Mouse (Mus musculus): ENCODE measurements around the gene Satb1.

Gene Satb1

DNA sequence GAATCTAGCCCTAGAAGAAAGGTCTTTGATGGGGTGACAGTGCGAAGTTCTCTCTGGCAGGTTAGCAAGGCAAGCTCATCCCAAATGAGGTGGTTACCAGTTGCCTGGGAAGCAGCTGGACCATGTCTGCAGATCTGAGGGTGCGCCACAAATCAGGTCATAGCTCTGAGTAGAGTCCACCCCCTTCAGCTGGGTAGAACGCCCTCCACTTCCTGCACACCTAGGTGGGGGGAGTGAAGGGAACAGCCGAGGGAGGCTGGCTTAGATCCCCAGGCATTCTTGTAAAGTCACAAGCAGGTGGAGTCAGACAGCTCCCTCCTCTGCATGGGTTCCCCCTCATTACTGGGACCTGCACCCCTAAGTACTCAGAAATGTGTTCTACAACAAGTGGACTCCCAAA is 6.6 kb downstream of the Satb1 start:
- peak; percentile 12 for DNase-seq (ENCODE audit: low read depth, low spot score)

DNA sequence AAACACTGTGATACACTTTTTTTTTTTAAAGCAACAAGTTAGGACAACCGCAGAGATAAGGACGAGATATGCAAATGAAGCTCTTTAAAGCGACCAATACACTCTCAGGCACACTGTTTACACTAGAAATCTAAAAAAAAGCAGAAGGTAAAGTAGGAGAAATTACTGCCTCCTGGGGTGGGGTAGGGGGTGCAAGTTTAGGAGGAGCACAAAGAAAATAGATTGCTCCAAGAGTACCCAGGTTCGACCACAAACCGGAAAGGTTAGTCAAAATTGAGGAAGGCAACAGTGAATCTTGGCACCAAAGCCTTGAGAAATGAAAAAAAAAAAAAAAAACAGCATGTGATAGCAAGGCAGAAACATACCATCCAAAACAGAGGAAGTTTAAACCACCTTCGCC is 18.8 kb downstream of the Satb1 start:
- no peak for DNase-seq (ENCODE audit: low read depth, low spot score)

DNA sequence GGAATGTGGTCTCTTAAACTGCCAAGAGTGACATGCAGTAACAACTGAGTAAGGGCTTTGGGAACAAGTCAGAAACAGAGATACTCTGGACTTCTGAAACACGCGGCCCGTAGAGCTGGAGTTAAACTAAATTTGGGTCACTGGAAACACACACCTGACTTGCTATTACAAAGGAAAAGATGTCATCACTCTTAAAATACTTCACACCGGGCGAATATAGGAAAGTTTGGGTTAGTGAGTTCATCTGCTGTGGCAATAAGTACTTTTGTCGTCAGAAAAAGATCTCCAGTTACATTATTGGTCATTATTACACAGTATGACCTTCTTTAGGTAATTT is 19.3 kb downstream of the Satb1 start:
- no peak for DNase-seq (ENCODE audit: low read depth, low spot score)

DNA sequence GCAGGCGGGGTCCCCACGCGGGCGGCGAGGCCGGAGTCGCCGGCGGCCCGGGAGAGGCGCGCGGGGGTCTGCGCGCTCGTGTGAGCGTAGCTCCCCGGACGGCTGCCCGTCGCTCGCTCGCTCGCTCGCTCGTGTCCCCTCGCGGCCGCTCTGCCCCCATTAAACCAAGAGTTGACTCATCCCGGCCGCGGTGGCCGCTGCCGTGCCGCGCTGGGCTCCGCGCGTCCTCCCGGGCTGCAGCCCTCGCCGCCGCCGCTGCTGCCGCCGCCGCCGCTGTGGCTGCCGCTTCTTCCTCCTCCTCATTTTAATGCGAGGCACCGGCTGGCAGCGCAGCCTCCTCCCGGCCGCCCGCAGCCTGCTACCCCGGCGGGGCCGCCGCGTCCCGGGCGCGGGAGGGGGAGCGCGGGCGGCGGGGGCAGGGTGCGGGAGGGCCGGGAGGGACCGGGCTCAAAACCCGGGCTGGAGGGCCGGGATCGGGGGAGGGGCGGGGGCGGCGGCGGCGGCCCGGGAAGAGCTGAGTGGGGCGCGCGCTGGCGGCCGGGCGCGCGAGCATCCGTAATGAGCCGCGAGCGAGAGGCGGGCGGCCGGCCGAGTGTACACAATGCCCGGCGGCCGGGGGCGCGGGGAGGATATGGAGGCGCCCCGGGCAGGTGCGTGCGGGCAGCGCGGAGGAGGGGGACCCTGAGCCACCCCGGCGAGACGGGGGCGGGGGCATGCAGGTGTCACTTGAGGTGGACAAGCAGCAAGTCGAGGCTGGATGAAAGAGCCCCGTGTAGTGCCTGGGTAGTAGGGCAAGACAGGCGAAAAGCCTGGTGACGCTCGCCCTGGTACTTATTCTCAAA is 19.9 kb downstream of the Satb1 start:
- DNase-seq (ENCODE audit: low read depth, low spot score) = peak; percentile 78

DNA sequence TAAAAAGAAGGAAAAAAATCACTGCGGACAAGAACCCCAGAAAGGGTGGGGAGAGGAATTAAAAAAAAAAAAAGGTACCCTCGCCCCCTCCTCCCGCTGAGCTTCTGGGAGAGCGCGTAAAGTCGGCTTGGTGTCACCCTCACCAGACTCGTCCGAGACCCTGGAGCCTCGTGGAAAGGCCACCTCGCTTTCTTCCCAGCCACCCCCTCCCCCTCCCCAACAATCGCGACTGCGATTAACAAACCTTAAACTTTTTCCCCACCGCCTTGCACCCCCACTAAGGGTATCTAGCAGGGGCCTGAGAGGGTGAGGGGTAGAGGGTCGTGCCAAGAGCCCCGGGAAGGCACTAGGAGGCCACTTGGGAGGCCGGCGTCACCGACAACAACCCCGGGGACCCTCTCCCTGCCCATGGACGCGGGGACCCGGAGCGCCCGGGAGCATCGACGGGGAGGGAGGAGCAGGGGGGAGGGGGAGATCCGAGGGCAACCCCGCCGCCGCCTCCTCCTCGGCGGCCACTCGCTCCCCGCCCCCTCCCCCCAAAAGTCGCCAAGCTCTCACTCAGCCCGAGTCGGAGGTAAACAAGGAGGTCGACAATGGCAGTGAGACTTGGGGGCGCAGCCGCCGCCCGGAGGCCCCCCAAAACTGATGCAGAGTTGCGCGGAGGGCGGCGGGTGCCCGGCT is 20.7 kb downstream of the Satb1 start:
- peak; percentile 58 for DNase-seq (ENCODE audit: low read depth, low spot score)

DNA sequence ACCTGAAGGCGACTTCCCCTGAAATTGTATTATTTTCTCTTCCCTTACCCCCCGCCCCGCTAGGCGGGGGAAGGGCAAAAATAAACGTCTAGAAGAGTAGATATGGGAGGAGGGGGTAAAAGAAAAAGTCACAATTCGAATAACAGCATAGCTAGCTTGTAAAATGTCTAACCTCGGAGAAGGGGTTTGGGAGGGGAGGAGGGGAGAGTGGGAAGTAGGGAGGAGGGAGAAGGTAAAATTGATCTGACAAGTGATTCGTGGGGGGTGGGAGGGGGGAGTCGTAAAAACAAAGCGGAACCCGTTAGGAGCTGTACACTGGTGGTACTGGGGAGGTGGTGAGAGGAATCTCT is 21.2 kb downstream of the Satb1 start:
- DNase-seq (ENCODE audit: low read depth, low spot score) = peak; percentile 17

DNA sequence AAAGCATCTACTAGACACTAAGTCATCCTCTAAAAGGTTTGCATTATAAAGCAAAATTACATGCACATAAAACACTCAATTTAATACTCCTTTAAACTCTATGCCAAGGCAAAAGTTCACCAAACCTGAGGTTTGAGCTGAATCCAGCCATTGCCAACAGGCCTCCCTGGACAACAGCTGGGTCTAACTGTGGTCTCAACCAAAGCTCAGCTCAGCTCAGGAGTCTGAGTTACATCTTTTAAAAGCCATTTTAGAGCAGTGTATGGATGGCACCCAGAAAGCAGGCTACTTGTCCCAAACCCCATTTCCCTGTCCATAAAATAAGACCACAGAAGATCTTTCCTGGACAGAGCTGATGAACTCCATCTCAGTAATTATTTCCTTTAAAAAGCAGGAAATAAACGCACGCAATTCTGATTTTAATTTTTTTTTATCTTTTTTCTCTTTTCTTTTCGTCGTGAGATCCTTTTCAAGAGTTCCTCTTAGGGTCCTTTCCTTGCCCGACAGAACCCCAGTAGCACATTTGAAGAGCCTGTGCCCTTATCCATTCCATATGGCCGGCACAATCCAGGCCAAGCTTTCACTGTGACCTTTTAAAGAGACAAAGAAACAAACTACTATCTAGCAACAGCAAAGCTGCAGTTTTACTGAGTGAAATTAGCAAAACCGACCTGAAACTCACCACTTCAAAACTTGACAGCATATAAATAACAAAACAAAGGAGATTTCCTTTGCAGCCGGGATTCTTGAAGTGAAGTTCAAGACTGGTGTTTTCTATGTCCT is 21.8 kb downstream of the Satb1 start:
- DNase-seq (ENCODE audit: low read depth, low spot score) = peak; percentile 58

DNA sequence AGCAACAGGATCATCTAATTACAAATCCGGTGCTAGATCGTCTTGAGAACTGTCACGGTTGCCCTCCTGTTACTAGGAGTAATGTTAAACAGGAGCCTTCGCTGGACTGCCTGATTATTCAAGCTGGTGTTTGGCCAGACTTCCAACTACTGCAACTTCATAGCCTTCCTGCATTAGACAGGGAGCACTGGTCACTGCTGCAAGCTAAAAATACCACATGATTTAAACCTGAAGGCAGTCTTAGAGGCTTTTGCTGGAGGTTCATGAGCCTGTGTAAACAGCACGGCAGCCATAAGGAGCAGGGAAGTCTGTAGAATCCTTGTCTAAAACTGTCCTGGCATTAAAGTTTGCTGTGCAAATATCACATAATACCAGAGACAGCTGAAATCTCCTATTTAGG is 25.7 kb downstream of the Satb1 start:
- no peak for DNase-seq (ENCODE audit: low read depth, low spot score)

DNA sequence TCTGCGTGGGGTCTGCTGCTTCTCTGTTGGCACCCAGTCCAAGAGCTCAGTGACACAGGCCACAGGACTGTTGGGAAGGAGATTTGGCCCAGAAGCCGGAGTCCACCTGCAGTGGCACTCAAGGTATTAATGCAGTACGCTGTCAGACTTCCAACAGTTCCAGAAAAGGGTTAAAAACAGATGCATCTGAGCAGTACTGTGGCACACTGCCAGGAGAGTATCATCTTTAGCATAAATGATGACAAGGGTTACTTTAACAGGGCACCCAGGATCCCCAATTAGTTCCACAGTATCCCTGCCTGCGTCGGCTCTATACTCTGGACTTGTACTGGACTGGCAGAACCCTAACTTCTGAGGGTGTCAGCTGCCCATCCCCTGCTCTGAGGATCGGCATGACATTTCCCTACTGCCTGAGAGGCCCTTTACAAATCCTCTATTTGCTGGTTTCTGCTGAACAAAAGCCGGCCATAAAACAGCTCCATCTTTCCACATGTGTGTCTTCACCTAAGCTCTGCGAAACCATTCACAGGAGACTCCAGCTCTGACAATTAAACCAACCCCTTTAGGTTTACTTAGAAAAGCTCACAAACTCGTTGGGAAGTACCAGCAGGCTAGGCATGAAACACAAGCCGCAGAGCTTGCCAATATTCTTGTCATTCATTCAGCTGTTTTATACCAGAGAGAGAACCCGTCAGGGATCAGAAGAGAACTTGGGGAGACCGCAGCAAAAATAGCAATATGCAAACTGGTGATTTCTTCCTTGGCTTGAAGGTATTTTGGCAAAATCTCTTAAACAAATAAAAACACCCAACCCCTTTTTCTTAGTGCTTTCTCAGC is 26.7 kb downstream of the Satb1 start:
- no peak for DNase-seq (ENCODE audit: low read depth, low spot score)

DNA sequence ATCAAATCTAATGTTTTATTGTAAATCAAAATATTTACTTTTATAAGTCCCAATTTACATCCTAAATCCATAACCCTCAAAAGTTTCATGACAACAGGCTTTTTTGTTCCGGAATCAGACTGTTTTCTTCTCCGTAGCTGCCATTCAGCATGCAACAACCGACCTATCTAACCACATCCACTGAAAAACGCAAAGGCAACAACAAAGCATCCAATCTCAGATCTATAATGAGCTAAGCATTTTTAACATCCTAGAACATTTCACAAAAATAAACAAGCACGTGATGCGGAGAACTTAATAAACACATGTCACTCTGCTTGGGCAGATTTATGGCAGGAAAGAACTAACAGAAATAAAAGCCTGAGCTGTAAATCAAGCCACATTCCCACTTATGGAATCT is 32.9 kb downstream of the Satb1 start:
- no peak for DNase-seq (ENCODE audit: low read depth, low spot score)

DNA sequence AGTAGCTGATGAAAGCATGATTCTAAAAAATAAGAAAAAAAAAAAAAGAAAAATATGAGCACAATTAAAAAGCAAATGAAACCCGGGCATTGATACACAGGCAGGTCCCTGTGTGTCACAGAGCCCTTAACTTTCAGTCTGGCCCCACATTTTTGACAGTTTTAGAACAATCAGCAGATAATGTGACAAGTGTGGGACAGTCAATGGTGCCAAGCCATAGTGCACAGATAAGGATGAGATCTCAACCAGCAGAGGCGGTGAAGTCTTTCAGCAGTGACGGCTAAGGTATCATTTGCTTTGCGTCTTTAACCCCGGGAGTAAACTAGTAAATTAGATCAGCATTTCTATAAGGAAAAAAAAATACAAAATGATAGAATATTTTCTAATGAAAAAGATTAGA is 36.6 kb downstream of the Satb1 start:
- no peak for DNase-seq (ENCODE audit: low read depth, low spot score)

DNA sequence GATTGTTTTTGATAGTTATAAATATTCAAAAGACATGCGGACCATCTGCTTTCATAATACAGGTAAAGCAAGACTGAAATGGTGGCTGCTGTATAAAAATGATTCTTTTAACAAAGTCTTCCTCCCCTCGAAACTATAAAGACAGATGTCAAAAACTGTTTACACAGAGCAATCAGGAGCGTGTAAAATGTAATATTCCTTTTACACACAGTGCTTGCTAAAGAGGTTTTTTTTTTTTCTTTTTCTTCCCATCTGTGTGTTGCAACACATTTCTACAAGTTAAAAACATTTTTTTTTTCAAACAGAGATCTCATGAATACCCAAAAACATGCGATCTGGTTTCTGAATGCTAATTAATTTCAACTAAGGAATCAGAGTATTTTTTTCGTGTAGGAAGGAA is 41.9 kb downstream of the Satb1 start:
- DNase-seq (ENCODE audit: low read depth, low spot score) = no peak

DNA sequence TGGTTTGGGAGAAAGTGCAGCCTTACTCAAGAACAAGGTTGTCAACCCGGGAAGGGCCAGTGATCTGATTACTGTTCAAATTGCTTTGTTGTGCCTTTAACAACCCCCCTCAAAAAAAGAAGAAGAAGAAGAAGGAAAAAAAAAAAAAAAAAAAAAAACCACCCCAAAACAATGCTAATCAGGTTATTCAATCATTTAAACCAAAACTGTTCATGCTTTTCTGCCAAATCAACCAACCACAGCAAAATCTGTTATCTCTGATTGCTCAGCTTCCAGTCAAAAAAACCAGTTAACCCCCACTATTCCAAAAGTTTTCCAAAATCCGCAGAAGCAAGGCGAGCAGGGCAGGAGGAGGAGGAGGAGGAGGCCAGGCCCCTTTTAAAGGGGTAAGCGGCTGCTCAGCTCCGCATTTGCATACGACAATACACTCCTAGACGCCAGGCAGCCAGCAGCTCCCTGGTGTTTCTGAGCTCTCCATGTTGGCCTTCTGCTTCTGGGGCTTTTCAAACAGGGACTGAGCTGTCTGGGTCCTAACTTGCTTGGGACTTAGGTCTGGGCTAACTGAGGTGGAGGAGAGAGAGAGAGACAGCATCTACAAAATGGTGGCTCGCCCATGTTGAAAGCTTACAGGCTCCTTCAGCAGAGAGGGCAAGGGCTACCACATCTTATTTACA is 42.6 kb downstream of the Satb1 start:
- DNase-seq (ENCODE audit: low read depth, low spot score) = peak; percentile 42

DNA sequence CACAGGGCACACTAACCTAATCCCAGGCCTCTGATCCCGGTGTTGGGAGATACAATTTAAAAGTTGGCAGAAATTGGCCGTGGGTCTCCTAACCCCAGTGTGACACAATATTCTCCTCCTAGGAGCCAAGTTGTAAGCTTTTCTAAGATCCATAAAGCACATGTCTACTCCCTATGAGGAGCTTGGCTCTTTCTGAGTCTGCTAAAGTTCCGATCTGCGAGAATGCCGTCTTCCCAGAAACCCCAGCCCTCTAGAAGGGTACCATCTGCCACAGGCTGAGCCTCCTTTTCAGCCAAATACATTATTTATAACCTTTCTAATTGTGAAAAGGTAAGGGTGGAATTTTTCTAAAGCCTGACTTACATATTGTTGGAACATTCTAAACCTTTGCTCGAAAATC is 43.3 kb downstream of the Satb1 start:
- DNase-seq (ENCODE audit: low read depth, low spot score) = no peak

DNA sequence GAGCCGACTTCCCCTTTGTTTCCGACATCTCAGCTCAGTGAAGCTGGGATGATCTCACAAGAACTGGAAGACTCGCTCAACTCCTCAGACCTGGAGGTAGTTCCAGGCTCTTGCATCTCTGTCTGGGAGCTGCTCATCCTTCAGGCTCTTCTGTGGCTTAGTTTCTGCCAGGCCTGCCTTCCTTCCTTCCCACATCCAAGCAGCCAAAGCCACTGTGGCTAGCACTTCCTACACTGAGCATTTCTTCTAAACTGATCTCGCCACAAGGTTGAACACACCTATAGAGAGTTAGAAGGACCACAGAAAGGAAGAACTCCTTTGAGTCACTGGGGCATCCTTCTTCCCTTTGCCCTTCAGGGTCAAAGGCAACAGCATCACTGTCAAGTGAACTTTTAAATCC is 44.0 kb downstream of the Satb1 start:
- no peak for DNase-seq (ENCODE audit: low read depth, low spot score)

DNA sequence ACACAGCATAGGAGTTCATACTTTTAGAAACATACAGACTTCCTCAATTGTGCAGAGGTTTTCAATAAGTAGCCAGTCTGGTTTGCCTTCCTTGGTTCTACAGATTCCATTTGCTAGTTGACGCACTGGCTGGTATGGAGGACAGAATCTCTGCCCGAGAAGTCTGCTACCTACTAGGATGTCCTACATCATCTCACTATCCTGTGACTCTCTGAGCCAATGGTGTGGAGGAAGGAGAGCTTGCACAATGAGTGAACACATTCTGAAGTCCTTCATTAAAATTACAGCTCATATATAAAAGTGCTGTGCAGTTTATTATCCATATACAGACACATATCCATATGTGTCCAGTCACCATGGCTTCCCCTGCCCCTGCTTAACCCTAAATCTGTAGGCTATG is 45.1 kb downstream of the Satb1 start:
- DNase-seq (ENCODE audit: low read depth, low spot score) = no peak

DNA sequence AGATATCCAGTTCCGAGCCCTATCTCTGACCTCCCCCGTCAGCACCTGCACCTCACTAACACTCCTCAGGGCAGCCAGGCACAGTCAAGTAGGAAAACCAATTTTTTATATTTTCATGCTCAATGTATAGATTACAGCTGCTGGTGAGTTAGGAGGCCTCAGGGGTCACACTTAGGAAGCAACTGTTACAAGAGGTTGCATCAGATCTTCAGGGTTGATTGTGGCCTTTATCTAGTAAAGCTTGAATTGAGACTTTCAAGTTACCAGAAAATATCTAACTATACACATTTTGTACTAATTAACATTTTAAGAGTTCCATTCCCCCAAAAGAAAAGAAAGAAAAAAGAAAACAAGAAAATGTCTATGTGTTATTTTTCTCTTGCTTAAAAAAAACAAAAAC is 47.0 kb downstream of the Satb1 start:
- no peak for DNase-seq (ENCODE audit: low read depth, low spot score)

DNA sequence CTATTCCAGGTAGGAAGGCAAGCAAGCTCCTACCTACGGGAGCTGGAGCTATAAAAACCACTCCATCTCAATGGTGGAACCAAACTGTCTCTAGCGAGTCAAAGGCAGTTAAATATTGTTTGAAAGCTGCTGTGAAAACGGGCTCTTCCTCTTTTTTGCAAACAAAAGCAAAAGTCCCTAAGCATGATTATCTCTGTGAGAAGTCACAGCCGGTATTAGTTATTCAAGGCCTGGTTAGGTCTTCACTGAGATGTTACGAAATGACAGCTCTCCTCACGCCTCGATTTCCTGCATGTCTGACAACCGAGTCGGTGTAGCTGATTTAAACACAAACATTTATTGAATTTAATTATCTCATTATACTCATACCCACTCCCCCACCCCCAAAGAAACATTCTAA is 48.2 kb downstream of the Satb1 start:
- no peak for DNase-seq (ENCODE audit: low read depth, low spot score)

DNA sequence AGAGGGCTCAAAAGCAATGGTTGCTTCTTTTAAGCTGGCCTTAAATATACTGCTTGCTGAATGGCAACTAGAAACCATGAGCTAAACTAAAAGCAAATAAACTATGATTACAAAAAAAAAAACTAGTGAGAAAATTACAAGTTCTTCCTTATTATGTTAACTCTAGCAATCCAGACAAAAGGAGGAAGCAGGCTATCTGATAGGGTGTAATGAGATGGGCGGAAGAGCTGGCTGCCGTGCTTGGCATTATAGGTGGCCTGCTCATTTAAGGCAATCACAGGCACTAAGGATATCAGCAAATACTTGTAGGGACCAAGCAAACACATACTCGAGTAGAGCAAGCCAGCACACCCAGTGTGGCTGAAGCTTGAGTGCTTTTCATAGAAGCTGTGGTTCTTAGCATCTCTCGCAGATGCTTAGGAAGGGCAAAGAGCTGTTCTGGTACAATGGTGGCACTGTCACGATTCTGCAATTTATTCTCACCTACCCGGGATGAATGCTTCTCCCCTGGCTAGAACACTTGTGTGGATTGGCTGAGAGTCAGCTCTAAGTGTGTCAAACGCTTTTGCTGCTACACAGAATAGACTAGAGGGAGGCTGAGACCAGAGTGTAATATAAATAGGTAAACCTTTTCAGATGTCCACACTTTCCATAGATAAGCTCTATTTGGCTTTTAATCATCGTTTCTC is 49.4 kb downstream of the Satb1 start:
- no peak for DNase-seq (ENCODE audit: low read depth, low spot score)

DNA sequence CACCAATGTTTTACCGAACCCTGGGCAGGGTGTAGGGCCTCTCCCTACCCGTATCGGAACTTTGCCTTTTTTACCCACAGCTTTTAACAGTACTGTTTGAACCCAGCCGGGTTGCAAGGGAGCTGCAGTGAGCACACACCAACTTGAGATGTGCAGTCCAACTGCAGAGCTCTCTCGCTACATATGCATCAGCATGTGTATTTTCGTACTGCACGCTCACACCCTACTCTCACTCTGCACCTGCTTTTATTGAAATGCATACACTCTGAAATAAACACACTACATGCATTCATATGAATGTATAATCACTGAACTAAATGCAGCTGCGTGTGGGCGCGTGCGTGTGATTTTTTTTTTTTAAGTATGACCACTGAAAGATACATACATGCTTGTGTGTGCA is 53.1 kb downstream of the Satb1 start:
- no peak for DNase-seq (ENCODE audit: low read depth, low spot score)

DNA sequence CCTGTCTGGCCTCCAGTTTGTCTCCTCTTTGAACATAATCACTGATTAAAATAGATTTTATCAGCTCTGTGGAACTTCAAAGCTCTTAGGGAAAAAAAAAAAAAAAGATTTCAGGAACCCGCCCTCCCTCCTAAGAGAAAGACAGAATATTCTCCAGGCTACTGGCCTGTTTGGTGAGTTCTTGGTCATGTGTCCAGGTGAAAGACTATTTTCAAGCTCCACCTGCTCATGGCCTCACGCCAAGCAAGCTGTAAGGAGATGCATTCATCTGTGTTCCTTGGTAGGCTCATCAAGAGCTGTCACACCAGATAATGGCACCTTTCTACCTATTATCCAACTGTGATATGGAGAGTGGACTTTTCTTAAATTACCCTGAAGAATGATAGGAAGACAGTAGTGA is 54.1 kb downstream of the Satb1 start:
- DNase-seq (ENCODE audit: low read depth, low spot score) = no peak
